10 mouse cellular contexts compared by ENCODE assay signal in genomic region chr4:141146491-141147033, GRCm38 (mm10). TPM values are rescaled to one million over a fixed set of nuclear protein-coding genes. Genes with fewer than 3 reads are reported as not detected.
DNase-seq lines count a peak whose midpoint lies in the region; ATAC-seq lines count a peak whose summit lies in the region.
"Had no signal": no experiment of that assay in that cellular context is flagged by ENCODE, and none has a peak within 500 bp of the region (broad histone marks: within the 10 kb centered on the region; RNA-seq: fewer than 3 reads in every experiment).

No protein-coding gene starts in this region.

- no peak for DNase-seq in neural tube, embryonic 10.5 days (ENCODE audit: extremely low spot score, low spot score)
- no peak for DNase-seq in hindbrain, embryonic 14.5 days (ENCODE audit: low spot score)
- no peak for DNase-seq in cerebellum, postnatal 10 days
- DNase-seq in frontal cortex, postnatal 36 days (ENCODE audit: low spot score in 2 of 2): no peak
- DNase-seq: gastrocnemius, postnatal 25 days had no signal

- H3K9me3 ChIP-seq in hindbrain, embryonic 12.5 days (replicated peaks): no peaks in the 10 kb centered on the region
- H3K9me3 ChIP-seq in hindbrain, embryonic 16.5 days (ENCODE audit: control insufficient read depth, low read length): no peaks in the 10 kb centered on the region
- no peaks in the 10 kb centered on the region for H3K9me3 ChIP-seq in neural tube, embryonic 13.5 days
- H3K9me3 ChIP-seq in hindbrain, embryonic 14.5 days (ENCODE audit: control insufficient read depth, low read length): no peaks in the 10 kb centered on the region
- H3K9me3 ChIP-seq in stomach, embryonic 16.5 days (replicated peaks; ENCODE audit: control insufficient read depth, low read length): no peaks in the 10 kb centered on the region

- H3K27ac ChIP-seq in hindbrain, embryonic 12.5 days: no peak overlapping the region
- H3K27ac ChIP-seq in hindbrain, embryonic 16.5 days (ENCODE audit: low read depth, low read length): no peak overlapping the region
- H3K27ac ChIP-seq in neural tube, embryonic 13.5 days (replicated peaks): no peak overlapping the region
- H3K27ac ChIP-seq in hindbrain, embryonic 14.5 days: no peak overlapping the region
- H3K27ac ChIP-seq in stomach, embryonic 16.5 days (ENCODE audit: low read length): peak overlapping the region; percentile 97

- H3K9ac ChIP-seq in hindbrain, embryonic 12.5 days: no peak overlapping the region
- H3K9ac ChIP-seq in hindbrain, embryonic 16.5 days (ENCODE audit: low read depth, low read length): no peak overlapping the region
- H3K9ac ChIP-seq in neural tube, embryonic 13.5 days: no peak overlapping the region
- no peak overlapping the region for H3K9ac ChIP-seq in hindbrain, embryonic 14.5 days
- H3K9ac ChIP-seq in stomach, embryonic 16.5 days (ENCODE audit: low read length): no peak overlapping the region

- H3K4me2 ChIP-seq in hindbrain, embryonic 12.5 days (replicated peaks): peak overlapping the region; percentile 68; the same call in 1 of the 2 replicates
- H3K4me2 ChIP-seq in hindbrain, embryonic 16.5 days (ENCODE audit: low read length): no peak overlapping the region
- peak overlapping the region; percentile 74; the same call in 1 of the 2 replicates for H3K4me2 ChIP-seq in neural tube, embryonic 13.5 days
- H3K4me2 ChIP-seq in hindbrain, embryonic 14.5 days (replicated peaks): peak overlapping the region; percentile 84; the same call in 1 of the 2 replicates
- H3K4me2 ChIP-seq in stomach, embryonic 16.5 days (ENCODE audit: low read depth, low read length): peak overlapping the region; percentile 80

- H3K36me3 ChIP-seq in hindbrain, embryonic 12.5 days: no peaks in the 10 kb centered on the region
- H3K36me3 ChIP-seq in hindbrain, embryonic 16.5 days (ENCODE audit: control insufficient read depth, insufficient read depth, low read length): no peaks in the 10 kb centered on the region
- no peaks in the 10 kb centered on the region for H3K36me3 ChIP-seq in neural tube, embryonic 13.5 days
- H3K36me3 ChIP-seq in hindbrain, embryonic 14.5 days (replicated peaks; ENCODE audit: control insufficient read depth, insufficient read depth): no peaks in the 10 kb centered on the region
- H3K36me3 ChIP-seq in stomach, embryonic 16.5 days (ENCODE audit: control insufficient read depth, insufficient read depth, low read length): no peaks in the 10 kb centered on the region

- H3K4me3 ChIP-seq in hindbrain, embryonic 12.5 days: no peak overlapping the region
- no peak overlapping the region for H3K4me3 ChIP-seq in hindbrain, embryonic 16.5 days (ENCODE audit: low read length)
- H3K4me3 ChIP-seq in neural tube, embryonic 13.5 days: no peak overlapping the region
- H3K4me3 ChIP-seq in hindbrain, embryonic 14.5 days (replicated peaks; ENCODE audit: low read length): no peak overlapping the region
- H3K4me3 ChIP-seq in stomach, embryonic 16.5 days (replicated peaks; ENCODE audit: low read length): no peak overlapping the region

- peaks cover 19% of the 10 kb centered on the region for H3K4me1 ChIP-seq in hindbrain, embryonic 12.5 days
- H3K4me1 ChIP-seq in hindbrain, embryonic 16.5 days (ENCODE audit: control insufficient read depth, insufficient read depth, low read depth, low read length): peaks cover 13% of the 10 kb centered on the region
- H3K4me1 ChIP-seq in neural tube, embryonic 13.5 days (replicated peaks): peaks cover 37% of the 10 kb centered on the region
- peaks cover 24% of the 10 kb centered on the region for H3K4me1 ChIP-seq in hindbrain, embryonic 14.5 days (replicated peaks; ENCODE audit: control insufficient read depth, insufficient read depth, low read length)
- H3K4me1 ChIP-seq in stomach, embryonic 16.5 days (ENCODE audit: control insufficient read depth, insufficient read depth, low read length): peaks cover 18% of the 10 kb centered on the region

- 95% methylated on average over 6 of the region's 6 CpGs for WGBS in hindbrain, embryonic 12.5 days
- WGBS in hindbrain, embryonic 16.5 days: 96% methylated on average over 6 of the region's 6 CpGs
- 93% methylated on average over 6 of the region's 6 CpGs for WGBS in neural tube, embryonic 13.5 days
- 96% methylated on average over 6 of the region's 6 CpGs for WGBS in hindbrain, embryonic 14.5 days
- WGBS in stomach, embryonic 16.5 days: 90% methylated on average over 6 of the region's 6 CpGs

- no peak for ATAC-seq in hindbrain, embryonic 12.5 days (ENCODE audit: low FRiP score)
- ATAC-seq in hindbrain, embryonic 16.5 days: no peak
- no peak for ATAC-seq in neural tube, embryonic 13.5 days (ENCODE audit: low read depth)
- no peak for ATAC-seq in hindbrain, embryonic 14.5 days (ENCODE audit: low FRiP score)
- no peak for ATAC-seq in stomach, embryonic 16.5 days (ENCODE audit: insufficient read depth, low FRiP score)

- no peaks in the 10 kb centered on the region for H3K27me3 ChIP-seq in hindbrain, embryonic 12.5 days
- no peaks in the 10 kb centered on the region for H3K27me3 ChIP-seq in hindbrain, embryonic 16.5 days (replicated peaks; ENCODE audit: control insufficient read depth, insufficient read depth, low read length)
- H3K27me3 ChIP-seq in neural tube, embryonic 13.5 days: no peaks in the 10 kb centered on the region
- H3K27me3 ChIP-seq in hindbrain, embryonic 14.5 days (ENCODE audit: control insufficient read depth, insufficient read depth, low read length): no peaks in the 10 kb centered on the region
- H3K27me3 ChIP-seq in stomach, embryonic 16.5 days (ENCODE audit: control insufficient read depth, insufficient read depth, low read length): no peaks in the 10 kb centered on the region

RNA-seq across cellular contexts. Expression of gene Fbxo42, which starts 1.2 kb away (rescaled TPM):
- 28.3 and 28.6 TPM in 2 replicates for polyA plus RNA-seq in hindbrain, embryonic 12.5 days (2016; fragmentation: Nextera tagmentation; extraction: Ambion mirVana)
- 20.4 and 24.8 TPM in 2 replicates for polyA plus RNA-seq in hindbrain, embryonic 16.5 days (2015; fragmentation: Nextera tagmentation; extraction: Ambion mirVana)
- 23.2 and 24.2 TPM in 2 replicates for polyA plus RNA-seq in neural tube, embryonic 13.5 days (2015; fragmentation: Nextera tagmentation; extraction: Ambion mirVana)
- 26.2 and 27.6 TPM in 2 replicates for polyA plus RNA-seq in hindbrain, embryonic 14.5 days (2014; fragmentation: Nextera tagmentation; extraction: Ambion mirVana)
- 18.3 and 22.0 TPM in 2 replicates for polyA plus RNA-seq in stomach, embryonic 16.5 days (2015; fragmentation: Nextera tagmentation; extraction: Ambion mirVana)

RNA-seq across cellular contexts. Expression of gene Szrd1, which starts 7.0 kb away (rescaled TPM):
- polyA plus RNA-seq in hindbrain, embryonic 12.5 days (2016; fragmentation: Nextera tagmentation; extraction: Ambion mirVana): 30.7 and 32.4 TPM in 2 replicates
- 22.4 and 23.9 TPM in 2 replicates for polyA plus RNA-seq in hindbrain, embryonic 16.5 days (2015; fragmentation: Nextera tagmentation; extraction: Ambion mirVana)
- 23.4 and 27.2 TPM in 2 replicates for polyA plus RNA-seq in neural tube, embryonic 13.5 days (2015; fragmentation: Nextera tagmentation; extraction: Ambion mirVana)
- polyA plus RNA-seq in hindbrain, embryonic 14.5 days (2014; fragmentation: Nextera tagmentation; extraction: Ambion mirVana): 17.8 and 23.7 TPM in 2 replicates
- polyA plus RNA-seq in stomach, embryonic 16.5 days (2015; fragmentation: Nextera tagmentation; extraction: Ambion mirVana): 51.6 and 53.0 TPM in 2 replicates

RNA-seq across cellular contexts. Expression of gene Spata21, which starts 58.4 kb away (rescaled TPM):
- 0.13 TPM in 1 of 2 replicates, not detected in the other for polyA plus RNA-seq in hindbrain, embryonic 12.5 days (2016; fragmentation: Nextera tagmentation; extraction: Ambion mirVana)
- polyA plus RNA-seq in hindbrain, embryonic 16.5 days (2015; fragmentation: Nextera tagmentation; extraction: Ambion mirVana): 0.60 and 1.0 TPM in 2 replicates
- not detected in 2 replicates for polyA plus RNA-seq in neural tube, embryonic 13.5 days (2015; fragmentation: Nextera tagmentation; extraction: Ambion mirVana)
- 0.46 and 0.96 TPM in 2 replicates for polyA plus RNA-seq in hindbrain, embryonic 14.5 days (2014; fragmentation: Nextera tagmentation; extraction: Ambion mirVana)
- 0.08 TPM in 1 of 2 replicates, not detected in the other for polyA plus RNA-seq in stomach, embryonic 16.5 days (2015; fragmentation: Nextera tagmentation; extraction: Ambion mirVana)
- polyA plus RNA-seq: brain, embryonic 14.5 days had no signal
